Mouse (Mus musculus) MEL (cell line): Measurements from ENCODE around the gene Myo1a. TPM values are rescaled to one million over a fixed set of nuclear protein-coding genes. Genes with fewer than 3 reads are reported as not detected.

Experiments
- DNase-seq: peaks from one replicate; pipeline ENCODE4 v3.0.0; 2011; ENCODE audit warnings: low read depth, low spot score
- H3K27ac ChIP-seq: 2 replicates; pipeline ENCODE4 v1.5.1; 2012; ENCODE audit warnings: low read depth, mild to moderate bottlenecking, control low read depth, low read length, moderate library complexity; ENCODE audit not compliant: control insufficient read depth
- H3K27me3 ChIP-seq, 2 experiments: fragments of 150-350 bp in 1 of 2; sonication (generic) in 1 of 2; 2 replicates each; pipeline ENCODE4 v1.6.1; 2012; ENCODE audit warnings: low read length in 2 of 2, mild to moderate bottlenecking in 2 of 2, improper control_type of control experiment in 1 of 2, moderate library complexity in 1 of 2; ENCODE audit not compliant: insufficient read depth in 2 of 2, control insufficient read depth in 1 of 2
- H3K36me3 ChIP-seq, 2 experiments: 2 replicates each; pipeline ENCODE4 v1.6.1; 2012 to 2014; ENCODE audit warnings: low read length in 2 of 2, improper control_type of control experiment in 1 of 2, inconsistent platforms in 1 of 2, mild to moderate bottlenecking in 1 of 2; ENCODE audit not compliant: insufficient read depth in 2 of 2, control insufficient read depth in 1 of 2
- H3K4me1 ChIP-seq, 2 experiments: fragments of 150-350 bp in 1 of 2; sonication (generic) in 1 of 2; 2 replicates each; pipeline ENCODE4 v1.6.1; 2012; ENCODE audit warnings: low read length in 2 of 2, improper control_type of control experiment in 1 of 2, mild to moderate bottlenecking in 1 of 2; ENCODE audit not compliant: insufficient read depth in 2 of 2, control insufficient read depth in 1 of 2
- H3K4me3 ChIP-seq, 2 experiments: fragments of 150-350 bp in 1 of 2; sonication (generic) in 1 of 2; 2 replicates each; pipeline ENCODE4 v1.5.1; 2012; ENCODE audit warnings: low read depth in 2 of 2, low read length in 2 of 2, mild to moderate bottlenecking in 2 of 2, moderate library complexity in 2 of 2, control low read depth in 1 of 2, improper control_type of control experiment in 1 of 2; ENCODE audit not compliant: control insufficient read depth in 1 of 2, insufficient read depth in 1 of 2
- H3K79me2 ChIP-seq: 2 replicates; pipeline ENCODE4 v1.6.1; 2012; ENCODE audit warnings: mild to moderate bottlenecking, low read length, moderate library complexity; ENCODE audit not compliant: control insufficient read depth, poor library complexity, insufficient read depth
- H3K9ac ChIP-seq: 2 replicates; pipeline ENCODE4 v1.6.1; 2012; ENCODE audit warnings: low read depth, mild to moderate bottlenecking, control low read depth, low read length, moderate library complexity; ENCODE audit not compliant: control insufficient read depth, poor library complexity, severe bottlenecking
- H3K9me3 ChIP-seq: fragments of 150-350 bp; sonication (generic); replicated peaks from 2 replicates; pipeline ENCODE4 v1.6.1; 2012; ENCODE audit warnings: mild to moderate bottlenecking, low read length, improper control_type of control experiment, moderate library complexity; ENCODE audit not compliant: insufficient read depth
- BHLHE40 ChIP-seq: IDR thresholded peaks from 2 replicates; pipeline ENCODE4 v1.6.1; 2012; ENCODE audit warnings: low read depth, mild to moderate bottlenecking, inconsistent platforms, low read length, improper control_type of control experiment, borderline replicate concordance
- CHD1 ChIP-seq: IDR thresholded peaks from 2 replicates; pipeline ENCODE4 v1.6.1; 2012; ENCODE audit warnings: low read depth, mild to moderate bottlenecking, inconsistent platforms, low read length, improper control_type of control experiment
- CTCF ChIP-seq, 3 experiments: IDR thresholded peaks in 2 of 3; conservative IDR thresholded peaks in 1 of 3; 2 replicates each; pipeline ENCODE4 v1.5.1; 2011 to 2012; ENCODE audit warnings: low read length in 3 of 3, low read depth in 2 of 3, mild to moderate bottlenecking in 2 of 3, improper control_type of control experiment in 1 of 3, inconsistent platforms in 1 of 3, mixed read lengths in 1 of 3, moderate library complexity in 1 of 3; ENCODE audit not compliant: control insufficient read depth in 1 of 3, insufficient read depth in 1 of 3, poor library complexity in 1 of 3, severe bottlenecking in 1 of 3
- E2F4 ChIP-seq: IDR thresholded peaks from 2 replicates; pipeline ENCODE4 v1.6.1; 2011; ENCODE audit warnings: low read depth, low read length, improper control_type of control experiment, borderline replicate concordance
- ELF1 ChIP-seq: IDR thresholded peaks from 2 replicates; pipeline ENCODE4 v1.6.1; 2014; ENCODE audit warnings: low read depth, mild to moderate bottlenecking, inconsistent platforms, low read length, improper control_type of control experiment, moderate library complexity
- GABPA ChIP-seq: IDR thresholded peaks from 2 replicates; pipeline ENCODE4 v1.6.1; 2012; ENCODE audit warnings: low read depth, mild to moderate bottlenecking, inconsistent platforms, low read length, improper control_type of control experiment, moderate library complexity
- GATA1 ChIP-seq: IDR thresholded peaks from 2 replicates; pipeline ENCODE4 v1.6.1; 2011; ENCODE audit warnings: low read depth, low read length, improper control_type of control experiment
- JUND ChIP-seq: IDR thresholded peaks from 2 replicates; pipeline ENCODE4 v1.6.1; 2011; ENCODE audit warnings: low read depth, mild to moderate bottlenecking, improper control_type of control experiment, low read length
- KAT2A ChIP-seq: conservative IDR thresholded peaks from 2 replicates; pipeline ENCODE4 v1.6.1; 2012; ENCODE audit warnings: low read depth, low read length, improper control_type of control experiment, inconsistent platforms
- MYC ChIP-seq: IDR thresholded peaks from 2 replicates; pipeline ENCODE4 v1.6.1; 2011; ENCODE audit warnings: low read depth, mild to moderate bottlenecking, low read length, improper control_type of control experiment, moderate library complexity
- NELFE ChIP-seq: IDR thresholded peaks from 2 replicates; pipeline ENCODE4 v1.6.1; 2011; ENCODE audit warnings: low read depth, low read length, improper control_type of control experiment
- NRF1 ChIP-seq: IDR thresholded peaks from 2 replicates; pipeline ENCODE4 v1.6.1; 2014; ENCODE audit warnings: low read depth, mild to moderate bottlenecking, inconsistent platforms, low read length, improper control_type of control experiment, moderate library complexity; ENCODE audit not compliant: poor library complexity, insufficient read depth, severe bottlenecking
- POLR2A ChIP-seq, 2 experiments: IDR thresholded peaks; 2 replicates each; pipeline ENCODE4 v1.6.1; 2011 to 2012; ENCODE audit warnings: low read length in 2 of 2, mild to moderate bottlenecking in 2 of 2, control low read depth in 1 of 2, improper control_type of control experiment in 1 of 2, low read depth in 1 of 2, moderate library complexity in 1 of 2; ENCODE audit not compliant: control insufficient read depth in 1 of 2, insufficient read depth in 1 of 2, poor library complexity in 1 of 2
- RCOR1 ChIP-seq: IDR thresholded peaks from 2 replicates; pipeline ENCODE4 v1.6.1; 2012; ENCODE audit warnings: low read depth, mild to moderate bottlenecking, inconsistent platforms, low read length, improper control_type of control experiment
- SMC3 ChIP-seq: IDR thresholded peaks from 2 replicates; pipeline ENCODE4 v1.6.1; 2011; ENCODE audit warnings: low read depth, low read length, improper control_type of control experiment
- TBP ChIP-seq: IDR thresholded peaks from 2 replicates; pipeline ENCODE4 v1.8.0; 2011; ENCODE audit warnings: low read depth, low read length, improper control_type of control experiment
- UBTF ChIP-seq: IDR thresholded peaks from 2 replicates; pipeline ENCODE4 v1.6.1; 2012; ENCODE audit warnings: low read depth, mild to moderate bottlenecking, inconsistent platforms, low read length, improper control_type of control experiment, moderate library complexity, borderline replicate concordance; ENCODE audit not compliant: insufficient read depth
- USF2 ChIP-seq, 2 experiments: IDR thresholded peaks; 2 replicates each; pipeline ENCODE4 v1.6.1; 2011 to 2012; ENCODE audit warnings: improper control_type of control experiment in 2 of 2, low read length in 2 of 2, borderline replicate concordance in 1 of 2, inconsistent platforms in 1 of 2, low read depth in 1 of 2, mild to moderate bottlenecking in 1 of 2; ENCODE audit not compliant: insufficient read depth in 1 of 2
- ZMIZ1 ChIP-seq: IDR thresholded peaks from 2 replicates; pipeline ENCODE4 v1.6.1; 2012; ENCODE audit warnings: low read depth, mild to moderate bottlenecking, inconsistent platforms, low read length, improper control_type of control experiment, moderate library complexity
- polyA plus RNA-seq, 2 experiments: library from polyadenylated mRNA; stranded (reverse) in 1 of 2; unstranded in 1 of 2; fragments of >175 nt in 1 of 2; fragments of >200 nt in 1 of 2; gene quantifications; 2 replicates each; pipeline versions ENCODE4 v1.2.1 to v1.2.4; 2012; ENCODE audit warnings: low replicate concordance in 2 of 2, low read depth in 1 of 2; ENCODE audit not compliant: insufficient read length in 2 of 2, insufficient read depth in 1 of 2, missing spikeins in 1 of 2
- total RNA-seq: library from RNA; depleted of rRNA; stranded (reverse); fragments of 300-350 nt; gene quantifications from 2 replicates; pipeline ENCODE4 v1.2.3, GENCODE M21; 2012

Gene Myo1a
- total and polyA plus RNA-seq, 3 experiments = 0.08 to 0.33 TPM; not detected in 1

DNA sequence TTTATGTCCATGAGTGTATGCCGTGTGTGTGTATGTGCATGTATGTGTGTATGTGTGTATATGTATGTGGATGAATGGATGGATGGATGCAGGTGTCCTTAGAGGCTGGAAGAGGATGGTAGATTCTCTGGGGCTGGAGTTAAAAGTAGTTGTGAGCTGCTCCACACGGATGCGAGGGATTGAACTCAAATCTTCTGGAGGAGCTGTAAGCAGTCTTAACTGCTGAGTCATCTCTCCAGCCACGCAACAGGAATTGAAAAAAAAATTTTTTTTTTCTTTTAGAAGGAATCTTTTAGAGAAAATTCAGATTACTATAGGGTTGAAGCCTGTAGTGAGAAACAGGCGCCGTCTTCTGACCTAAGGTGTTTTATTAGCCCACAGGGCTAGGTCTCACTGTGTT is 22.1 kb upstream of the Myo1a start:
- Histone ChIP-seq H3K27me3 (no peaks in the 10 kb centered on the region), H3K79me2 (peaks cover 4% of the 10 kb centered on the region; the same call in 1 of the 2 replicates), H3K36me3 (no peaks in the 10 kb centered on the region; a peak in 1 of 4 replicates), H3K4me1 (no peaks in the 10 kb centered on the region), H3K9me3 (no peaks in the 10 kb centered on the region), H3K9ac (no peak overlapping the region), H3K27ac (no peak overlapping the region)
- DNase-seq = no peak
- no peak for TF ChIP-seq UBTF
- TF ChIP-seq NRF1 = no peak
- no peak for TF ChIP-seq SMC3
- no peak for TF ChIP-seq MYC
- no peak for TF ChIP-seq CTCF (IDR thresholded peaks at IDR 0.05 in 2 of 3, conservative IDR thresholded peaks at IDR 0.05 in 1 of 3; ENCODE audit: control insufficient read depth in 1 of 3, insufficient read depth in 1 of 3, low read depth in 2 of 3, low read length in 3 of 3, poor library complexity in 1 of 3, severe bottlenecking in 1 of 3)
- TF ChIP-seq NELFE = no peak
- TF ChIP-seq KAT2A = no peak
- no peak for TF ChIP-seq CHD1
- TF ChIP-seq USF2 (IDR thresholded peaks at IDR 0.05; ENCODE audit: borderline replicate concordance in 1 of 2, insufficient read depth in 1 of 2, low read depth in 1 of 2, low read length in 2 of 2) = no peak
- no peak for TF ChIP-seq RCOR1
- TF ChIP-seq POLR2A (IDR thresholded peaks at IDR 0.05; ENCODE audit: control insufficient read depth in 1 of 2, insufficient read depth in 1 of 2, low read depth in 1 of 2, low read length in 2 of 2, poor library complexity in 1 of 2) = no peak
- no peak for TF ChIP-seq BHLHE40
- no peak for TF ChIP-seq GABPA
- TF ChIP-seq TBP = no peak
- TF ChIP-seq, all 39 proteins: peak for 0
- H3K4me3 ChIP-seq = no peak overlapping the region

DNA sequence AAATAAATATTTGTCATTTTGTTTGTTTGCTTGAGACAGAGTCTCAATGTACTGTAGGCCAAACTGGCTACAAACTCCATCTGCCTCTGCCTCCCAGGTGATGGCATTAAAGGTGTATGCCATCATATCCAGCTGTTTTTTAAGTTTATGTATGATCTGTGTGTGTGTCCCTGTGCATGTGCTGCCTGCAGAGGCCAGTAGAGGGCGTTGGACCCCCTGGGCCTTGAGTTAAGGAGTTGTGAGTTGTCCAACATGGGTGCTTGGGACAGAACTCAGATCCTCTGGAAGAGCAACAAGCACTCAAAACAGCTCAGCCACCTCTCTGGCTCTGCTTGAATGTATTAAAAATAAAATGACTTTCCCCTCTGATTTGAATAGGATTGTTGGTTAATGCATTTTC is 13.9 kb upstream of the Myo1a start:
- Histone ChIP-seq H3K79me2 (no peaks in the 10 kb centered on the region), H3K9ac (no peak overlapping the region), H3K4me1 (no peaks in the 10 kb centered on the region), H3K27me3 (no peaks in the 10 kb centered on the region), H3K9me3 (no peaks in the 10 kb centered on the region), H3K27ac (no peak overlapping the region), H3K36me3 (no peaks in the 10 kb centered on the region; a peak in 2 of 4 replicates), H3K4me3 (no peak overlapping the region)
- no peak for TF ChIP-seq JUND
- no peak for TF ChIP-seq ZMIZ1
- no peak for TF ChIP-seq NRF1
- TF ChIP-seq E2F4 = no peak
- no peak for TF ChIP-seq GATA1
- TF ChIP-seq CTCF (IDR thresholded peaks at IDR 0.05 in 2 of 3, conservative IDR thresholded peaks at IDR 0.05 in 1 of 3; ENCODE audit: control insufficient read depth in 1 of 3, insufficient read depth in 1 of 3, low read depth in 2 of 3, low read length in 3 of 3, poor library complexity in 1 of 3, severe bottlenecking in 1 of 3) = peak; percentile 30 to 50 (median 35)
- TF ChIP-seq NELFE = no peak
- TF ChIP-seq RCOR1 = no peak
- TF ChIP-seq ELF1 = no peak
- peak; percentile 18 for DNase-seq
